Mouse (Mus musculus) lung, postnatal 0 days (tissue): ENCODE measurements at regions not wholly inside any gene's neighbourhood (a gene's known extent, or its start where the extent isn't known, plus 50 kb on each side); places are given as distances from the start of the nearest gene placed in this dataset.

Experiments used
- ATAC-seq: fragments of 200-750 bp; cut with Nextera tagmentation; 2 replicates; pipeline ENCODE4 v1.8.0; 2017; ENCODE audit warnings: moderate library complexity
- DNase-seq: peaks from one replicate; pipeline ENCODE4 v3.0.0-alpha.2; 2016; ENCODE audit warnings: low spot score
- H3K27ac ChIP-seq: fragments of 300-500 bp; sonication (generic); 2 replicates; pipeline ENCODE4 v1.5.1; 2014; ENCODE audit warnings: antibody characterized with exemption, mild to moderate bottlenecking, low read length, mixed read lengths
- H3K27me3 ChIP-seq: fragments of 300-500 bp; sonication (generic); replicated peaks from 2 replicates; pipeline ENCODE4 v1.6.1; 2014; ENCODE audit warnings: low read length, mixed read lengths; ENCODE audit not compliant: insufficient read depth
- H3K36me3 ChIP-seq: fragments of 300-500 bp; sonication (generic); 2 replicates; pipeline ENCODE4 v1.6.1; 2014; ENCODE audit warnings: low read length, mixed read lengths; ENCODE audit not compliant: insufficient read depth
- H3K4me1 ChIP-seq: fragments of 300-500 bp; sonication (generic); 2 replicates; pipeline ENCODE4 v1.6.1; 2014; ENCODE audit warnings: antibody characterized with exemption, low read depth, low read length, mixed read lengths; ENCODE audit not compliant: insufficient read depth
- H3K4me2 ChIP-seq: fragments of 300-500 bp; sonication (generic); replicated peaks from 2 replicates; pipeline ENCODE4 v1.6.1; 2014; ENCODE audit warnings: low read depth, mild to moderate bottlenecking, low read length, moderate library complexity, mixed read lengths
- H3K4me3 ChIP-seq: fragments of 300-500 bp; sonication (generic); 2 replicates; pipeline ENCODE4 v1.5.1; 2014; ENCODE audit warnings: low read depth, low read length
- H3K9ac ChIP-seq: fragments of 300-500 bp; sonication (generic); replicated peaks from 2 replicates; pipeline ENCODE4 v1.6.1; 2014; ENCODE audit warnings: low read depth, mild to moderate bottlenecking
- H3K9me3 ChIP-seq: fragments of 300-500 bp; sonication (generic); 2 replicates; pipeline ENCODE4 v1.6.1; 2016; ENCODE audit warnings: low read length, mixed read lengths
- CTCF ChIP-seq: IDR thresholded peaks from 2 replicates; pipeline ENCODE4 v1.5.1; 2016; ENCODE audit warnings: antibody characterized with exemption, mild to moderate bottlenecking
- EP300 ChIP-seq: IDR thresholded peaks from 2 replicates; pipeline ENCODE4 v1.6.1; 2016; ENCODE audit warnings: antibody characterized with exemption, mild to moderate bottlenecking, control low read depth
- WGBS: fragments of 180-500 bp; shearing (Covaris S2); extraction: QIAGEN DNeasy Blood & Tissue Kit; methylation state at CpG from one replicate; pipeline ENCODE4 v1.1.7; 2014; 5-methylcytosine and 5-hydroxymethylcytosine counted together

DNA sequence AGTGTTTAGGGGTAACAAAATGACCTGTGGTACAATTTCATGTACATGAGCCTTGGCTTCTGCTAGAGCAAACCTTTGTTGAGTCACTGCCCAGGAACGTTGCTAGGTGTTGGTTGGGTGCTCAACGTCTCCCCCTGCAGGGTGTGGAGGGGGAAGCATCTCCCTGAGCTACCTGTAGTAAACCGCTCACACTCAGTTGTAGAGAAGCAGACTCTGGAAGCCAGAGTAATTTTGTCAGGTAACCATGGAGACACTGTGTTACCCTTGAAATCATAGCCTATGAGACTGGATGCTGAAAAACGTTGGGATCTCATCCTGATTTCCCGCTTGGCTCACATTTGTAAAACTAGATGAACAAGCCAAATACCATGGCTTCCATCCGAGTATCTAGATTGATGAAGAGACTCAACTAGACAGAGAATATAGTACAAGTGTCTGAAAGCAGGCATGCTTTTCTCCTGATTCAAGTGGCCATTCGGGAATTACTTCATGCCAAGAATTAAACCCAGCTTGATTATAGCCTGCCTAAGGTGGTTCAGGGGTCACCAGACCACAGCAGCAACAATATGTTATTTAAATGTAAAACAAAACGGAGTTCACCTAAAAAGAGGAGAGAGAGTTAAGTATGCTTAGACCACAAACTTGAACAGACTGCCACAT, 63.7 kb upstream of the Ctla4 start:
- Histone ChIP-seq H3K4me2 (no peak overlapping the region), H3K4me1 (peaks cover 17% of the 10 kb centered on the region; the same call in 1 of the 2 replicates), H3K27ac (no peak overlapping the region), H3K36me3 (no peaks in the 10 kb centered on the region), H3K4me3 (no peak overlapping the region), H3K9me3 (no peaks in the 10 kb centered on the region), H3K27me3 (no peaks in the 10 kb centered on the region), H3K9ac (no peak overlapping the region)
- peak; percentile 67 for DNase-seq
- peak; percentile 67 for TF ChIP-seq CTCF
- TF ChIP-seq EP300 = no peak
- 61% methylated on average over 8 of the region's 8 CpGs for WGBS
- ATAC-seq = no peak

- Histone ChIP-seq H3K4me3 (no peak overlapping the region), H3K9ac (no peak overlapping the region), H3K27me3 (no peaks in the 10 kb centered on the region), H3K27ac (peak overlapping the region; percentile 79), H3K36me3 (no peaks in the 10 kb centered on the region), H3K4me1 (peaks cover 17% of the 10 kb centered on the region; the same call in 1 of the 2 replicates), H3K4me2 (no peak overlapping the region), H3K9me3 (no peaks in the 10 kb centered on the region)
- WGBS = 27% methylated on average over 5 of the region's 5 CpGs
- ATAC-seq = peak; percentile 79
- TF ChIP-seq EP300 (peak; percentile 91), CTCF (peak; percentile 23)
- peak; percentile 95 for DNase-seq
These were observed 62.3 kb upstream of the Ctla4 start for GRCm38 (mm10) chr1:60824218-60825125.

GRCm38 (mm10) chr1:60825256-60826186, 61.3 kb upstream of the Ctla4 start:
- Histone ChIP-seq H3K4me3 (no peak overlapping the region), H3K9ac (no peak overlapping the region), H3K4me2 (no peak overlapping the region; the same call in 1 of the 2 replicates), H3K36me3 (no peaks in the 10 kb centered on the region), H3K4me1 (peaks cover 17% of the 10 kb centered on the region; the same call in 1 of the 2 replicates), H3K27ac (peak overlapping the region; percentile 79), H3K27me3 (no peaks in the 10 kb centered on the region), H3K9me3 (no peaks in the 10 kb centered on the region)
- DNase-seq (peak; percentile 76), ATAC-seq (peak; percentile 59)
- no peak for TF ChIP-seq CTCF
- TF ChIP-seq EP300 = peak; percentile 15; the same call in 1 of the 2 replicates
- WGBS = 27% methylated on average over 9 of the region's 9 CpGs

- TF ChIP-seq EP300 (no peak), CTCF (no peak)
- DNase-seq = no peak
- H3K4me1 ChIP-seq = peaks cover 17% of the 10 kb centered on the region; the same call in 1 of the 2 replicates
- H3K36me3 ChIP-seq = no peaks in the 10 kb centered on the region
- ATAC-seq = no peak
- H3K27ac ChIP-seq = no peak overlapping the region
- no peaks in the 10 kb centered on the region for H3K9me3 ChIP-seq
- H3K9ac ChIP-seq = no peak overlapping the region
- H3K27me3 ChIP-seq = no peaks in the 10 kb centered on the region
- no peak overlapping the region for H3K4me3 ChIP-seq
- no peak overlapping the region for H3K4me2 ChIP-seq
These were observed 59.8 kb upstream of the Ctla4 start for GRCm38 (mm10) chr1:60826981-60827380.

DNA sequence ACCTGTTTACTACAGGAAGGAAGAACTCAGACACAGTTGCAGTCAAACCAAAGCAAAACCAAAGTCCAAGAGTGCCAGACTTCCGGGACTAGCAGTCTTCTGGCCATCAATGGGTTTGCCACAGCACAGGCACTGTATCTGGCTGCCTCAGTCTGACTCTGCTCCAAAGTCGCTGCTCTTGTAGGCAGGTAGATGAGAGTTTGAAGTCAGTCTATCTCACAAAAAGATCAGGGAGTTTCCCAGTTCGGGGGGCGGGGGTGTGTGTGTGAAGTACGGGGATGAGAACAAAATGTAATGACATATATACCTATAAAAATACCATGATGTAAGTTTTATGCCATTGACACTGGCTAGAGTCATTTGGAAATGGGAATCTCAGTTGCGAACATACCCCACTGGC, 58.6 kb upstream of the Ctla4 start:
- 85% methylated on average over 6 of the region's 6 CpGs for WGBS
- no peaks in the 10 kb centered on the region for H3K9me3 ChIP-seq
- no peak overlapping the region for H3K4me3 ChIP-seq
- ATAC-seq = no peak
- H3K4me1 ChIP-seq = peaks cover 20% of the 10 kb centered on the region; the same call in 1 of the 2 replicates
- H3K36me3 ChIP-seq = no peaks in the 10 kb centered on the region
- H3K27ac ChIP-seq = no peak overlapping the region
- H3K9ac ChIP-seq = no peak overlapping the region
- DNase-seq = no peak
- TF ChIP-seq EP300 (no peak), CTCF (no peak)
- no peak overlapping the region for H3K4me2 ChIP-seq
- H3K27me3 ChIP-seq = no peaks in the 10 kb centered on the region
